Mouse (Mus musculus) right cerebral cortex, adult 2 months (tissue): Measurements from ENCODE around the gene E2f3.

Experiments used
- DNase-seq, 2 experiments: peaks; one replicate each; pipeline ENCODE4 v3.0.0; 2021 to 2022; ENCODE audit warnings: low spot score in 2 of 2

The E2f3 gene

DNA sequence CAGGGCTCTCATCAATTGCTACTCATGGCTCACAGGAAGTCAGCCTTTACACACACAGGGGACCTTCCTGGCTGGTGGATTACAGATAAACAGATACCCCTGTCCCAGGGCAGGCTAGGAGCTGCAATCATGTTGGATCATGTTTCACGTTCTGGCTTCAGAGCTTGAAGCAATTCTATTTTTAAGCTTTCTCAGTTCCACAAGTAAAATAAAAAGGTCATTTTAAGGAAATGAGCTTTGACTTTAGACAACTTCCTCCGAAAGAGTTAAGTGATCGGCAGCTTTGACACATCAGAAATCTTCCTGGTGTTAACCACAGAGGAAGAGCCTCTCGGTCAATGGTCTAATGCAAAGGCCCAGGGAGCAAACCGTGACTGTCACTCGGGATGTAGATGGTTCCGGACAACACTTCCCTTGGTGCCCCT lies 6.7 kb downstream of the E2f3 start:
- no peak for DNase-seq

DNA sequence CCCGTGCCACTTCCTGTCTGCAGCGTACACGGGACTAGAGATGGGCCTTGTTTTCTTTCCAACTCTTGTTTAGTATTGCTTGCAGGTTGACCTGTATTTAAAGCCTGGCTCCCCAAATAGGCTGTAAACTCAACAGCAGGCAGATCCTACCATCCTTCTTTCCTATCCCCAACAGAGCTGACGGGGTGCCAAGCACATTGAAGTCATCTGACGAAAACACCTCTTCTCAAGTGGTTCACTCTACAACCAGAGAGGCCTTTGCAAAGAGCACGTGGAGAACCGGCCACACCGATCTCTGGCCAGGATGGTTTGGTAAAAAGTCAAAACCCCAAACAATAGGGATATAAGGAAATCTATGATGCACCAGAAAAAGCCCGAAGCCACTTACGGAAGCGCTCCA lies 8.5 kb downstream of the E2f3 start:
- no peak for DNase-seq

DNA sequence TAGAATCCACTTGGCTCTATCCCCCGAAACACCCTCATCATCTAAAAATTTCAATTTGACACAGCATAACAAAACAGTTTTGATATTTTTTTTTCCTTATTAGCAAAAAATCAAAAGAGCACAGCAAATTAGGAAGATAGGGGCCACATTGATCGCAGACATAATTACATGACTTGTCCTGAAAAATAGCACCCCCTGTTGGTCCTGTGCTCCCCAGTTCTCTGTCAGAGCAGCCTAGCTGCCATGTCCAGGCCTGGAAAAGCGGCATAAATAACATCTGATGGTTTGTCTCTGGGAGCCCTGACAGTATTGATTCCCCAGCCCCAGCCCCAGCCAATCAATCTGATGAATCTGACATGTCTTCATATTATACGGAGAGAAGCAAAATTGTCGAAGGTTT lies 11.8 kb downstream of the E2f3 start:
- no peak for DNase-seq

DNA sequence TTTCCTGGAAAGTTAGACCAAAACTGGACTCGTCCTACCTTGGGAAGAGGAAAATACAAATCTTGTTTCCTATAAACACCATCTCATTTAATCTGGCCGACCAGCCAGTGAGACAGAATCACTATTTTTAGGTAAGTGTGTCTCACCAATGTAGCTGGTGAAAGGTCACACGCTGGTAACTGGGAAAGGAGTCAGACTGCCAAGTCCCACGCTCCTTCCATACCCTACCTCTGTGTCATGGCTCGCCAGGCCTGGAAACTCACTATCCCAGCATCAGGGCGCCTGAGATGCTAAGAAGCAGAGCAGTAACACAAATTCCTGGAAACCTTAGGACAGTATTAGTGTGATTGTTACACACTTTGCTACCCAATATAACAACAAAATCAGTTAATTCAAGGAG lies 12.3 kb downstream of the E2f3 start:
- DNase-seq = no peak

DNA sequence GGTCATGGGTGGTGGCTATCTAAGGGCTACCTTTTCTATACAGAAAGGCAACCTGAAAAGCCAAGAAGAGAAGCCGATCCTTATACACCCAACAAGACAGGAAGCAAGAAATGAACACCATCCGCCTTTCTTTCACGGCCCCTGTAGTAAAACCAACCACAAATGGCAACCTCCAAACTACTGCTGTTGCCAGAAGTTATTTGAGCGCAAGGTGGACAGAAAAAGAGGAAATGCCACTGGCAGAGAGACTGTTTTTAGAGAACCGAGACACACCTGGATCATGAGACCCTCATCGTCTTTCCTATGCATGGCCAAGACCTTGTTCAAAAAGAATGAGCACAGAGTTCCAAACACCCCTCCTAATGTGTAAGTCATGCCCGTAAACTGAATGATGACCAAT lies 15.5 kb downstream of the E2f3 start:
- DNase-seq = no peak

DNA sequence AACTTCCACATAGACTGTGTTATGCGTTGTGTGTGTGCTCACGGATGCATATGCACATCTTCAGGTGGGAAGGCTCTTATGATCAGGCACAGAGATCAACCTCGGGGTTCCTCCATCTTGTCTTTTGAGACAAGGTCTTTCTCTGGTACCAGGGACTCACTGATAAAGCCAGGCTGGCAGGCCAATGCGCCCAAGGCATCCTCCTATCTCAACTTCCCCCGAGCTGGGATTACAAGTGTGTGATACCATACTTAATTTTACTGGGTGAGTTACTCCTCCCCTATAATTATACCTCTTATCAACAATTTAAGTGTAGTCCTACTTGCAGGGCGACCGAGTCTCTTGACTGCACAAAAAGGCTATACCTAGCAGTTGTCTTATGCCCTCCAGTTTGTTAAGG lies 17.2 kb downstream of the E2f3 start:
- no peak for DNase-seq

DNA sequence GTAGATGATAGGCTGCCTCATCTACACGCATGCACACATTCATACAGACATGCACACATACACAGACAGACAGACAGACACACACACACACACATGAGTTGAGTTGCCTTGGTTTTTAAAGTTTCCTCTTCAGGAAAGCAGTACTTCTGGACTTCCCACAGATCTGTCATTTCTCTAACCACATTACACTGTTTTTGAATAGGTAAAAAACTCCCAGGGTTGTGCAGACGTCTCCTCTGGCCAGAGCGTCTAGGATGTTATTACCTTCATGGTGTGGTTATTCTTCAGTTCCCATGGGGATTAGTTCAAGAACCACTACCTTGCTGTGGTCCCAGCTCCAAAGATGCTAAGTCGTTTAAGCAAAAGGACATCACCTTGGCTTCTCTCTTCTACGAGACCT lies 18.5 kb downstream of the E2f3 start:
- no peak for DNase-seq

DNA sequence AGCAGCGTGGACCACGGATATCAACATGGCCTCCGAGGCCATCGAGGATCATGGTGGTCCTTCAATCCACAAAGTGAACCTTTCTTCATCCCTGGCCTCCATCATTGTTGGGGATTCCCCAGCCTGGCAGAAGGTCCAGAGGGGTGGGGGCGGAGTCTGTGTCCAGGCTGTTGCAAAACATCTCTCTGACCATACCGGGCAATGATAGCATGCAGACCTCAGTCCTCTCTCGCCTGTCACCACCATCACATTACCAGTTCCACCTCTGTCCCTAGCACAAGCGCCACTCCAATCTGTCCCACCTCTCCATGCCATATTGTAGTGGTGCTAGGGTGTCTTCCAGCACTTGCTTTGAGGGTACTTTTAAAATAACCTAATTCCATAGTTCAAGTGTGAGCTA lies 18.9 kb downstream of the E2f3 start:
- DNase-seq = no peak

DNA sequence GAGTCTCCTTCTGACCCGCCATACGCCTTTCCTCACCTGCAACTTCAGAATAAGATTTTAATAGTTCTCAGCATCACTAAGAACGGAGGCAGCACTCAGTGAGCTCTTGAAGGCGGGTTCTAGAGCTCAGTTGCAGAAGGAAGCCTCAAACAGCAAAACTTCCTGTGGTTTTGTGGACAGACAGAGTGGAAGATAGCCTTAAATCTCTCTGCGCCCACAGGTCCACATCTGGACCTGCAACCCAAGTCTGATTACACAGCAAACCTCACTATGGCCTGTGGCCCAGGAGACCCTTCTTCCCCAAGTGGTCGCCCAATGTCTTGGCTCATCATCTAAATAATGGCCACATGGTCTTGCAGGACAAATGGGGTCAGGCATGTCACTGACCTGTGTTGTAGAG lies 21.8 kb downstream of the E2f3 start:
- no peak for DNase-seq

DNA sequence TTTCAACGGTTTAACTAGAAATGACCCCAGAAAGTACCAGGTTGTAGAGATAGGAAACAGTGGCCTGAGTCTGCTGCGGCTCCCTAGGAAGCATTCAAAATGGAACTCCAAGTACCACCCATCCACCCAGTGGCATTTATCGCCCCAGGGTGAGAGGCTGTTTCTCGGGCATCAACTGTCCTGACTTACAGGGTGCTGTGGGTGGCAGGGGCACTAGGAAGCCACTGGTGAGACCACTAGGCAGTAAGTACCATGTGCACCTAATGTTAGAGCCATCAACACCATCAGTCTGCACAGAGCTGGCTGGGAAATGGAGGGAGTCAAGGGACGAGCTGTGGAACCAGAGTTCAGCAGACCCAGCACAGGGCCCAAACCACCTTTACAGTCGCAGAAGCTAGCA lies 25.4 kb downstream of the E2f3 start:
- DNase-seq = no peak

DNA sequence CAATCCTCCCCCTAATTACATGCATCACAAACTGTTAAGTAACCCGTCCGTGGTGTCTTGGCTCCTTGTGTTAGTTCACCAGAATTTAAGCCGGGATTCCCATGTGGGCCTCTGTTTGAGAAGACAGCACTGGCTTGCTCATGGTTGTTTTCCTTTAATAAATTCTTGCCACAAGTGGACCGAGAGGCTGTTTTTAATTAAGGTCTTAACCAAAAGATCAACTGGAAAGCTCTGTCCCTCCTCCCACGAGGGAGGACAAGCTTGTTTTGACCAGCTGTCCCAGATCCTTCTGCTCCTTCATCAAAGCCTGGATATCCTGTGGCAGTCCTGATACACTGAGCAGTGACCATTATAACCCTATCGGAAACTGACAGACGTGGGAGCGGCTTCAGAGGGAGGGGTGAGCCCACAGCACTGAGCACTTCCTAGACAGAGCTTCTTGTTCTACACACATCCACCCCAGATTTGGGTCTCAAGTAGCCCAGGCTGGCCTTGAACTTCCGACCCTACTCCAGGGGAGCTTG lies 28.1 kb downstream of the E2f3 start:
- no peak for DNase-seq

DNA sequence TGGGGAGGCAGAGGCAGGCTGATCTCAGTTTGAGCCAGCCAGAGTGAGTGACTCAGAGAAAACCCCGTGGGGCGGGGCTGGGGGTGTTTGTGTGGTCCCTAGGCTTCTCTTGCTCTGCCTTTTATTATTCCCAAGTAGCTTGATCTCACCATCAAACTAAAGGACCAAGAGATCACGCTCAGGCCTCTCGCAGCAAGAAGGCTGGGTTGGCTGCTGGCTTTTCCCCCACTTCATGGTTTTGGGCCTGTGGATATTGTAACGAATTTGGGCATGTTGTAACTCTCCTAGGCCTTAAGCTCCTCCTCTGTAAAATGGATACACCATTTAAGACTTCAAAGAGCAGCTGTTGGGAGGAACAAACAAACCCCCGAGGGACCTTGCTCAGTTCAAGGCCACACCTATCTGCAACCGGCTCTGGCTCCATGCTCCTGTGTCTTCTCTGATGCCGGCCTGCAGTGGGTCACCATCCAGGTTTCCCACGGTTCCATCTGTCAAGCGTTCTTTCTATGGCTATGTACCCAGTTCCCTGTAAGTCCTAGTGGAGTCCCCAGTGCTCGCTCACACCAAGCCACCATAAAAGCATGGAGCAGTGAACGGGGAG lies 28.9 kb downstream of the E2f3 start:
- no peak for DNase-seq

DNA sequence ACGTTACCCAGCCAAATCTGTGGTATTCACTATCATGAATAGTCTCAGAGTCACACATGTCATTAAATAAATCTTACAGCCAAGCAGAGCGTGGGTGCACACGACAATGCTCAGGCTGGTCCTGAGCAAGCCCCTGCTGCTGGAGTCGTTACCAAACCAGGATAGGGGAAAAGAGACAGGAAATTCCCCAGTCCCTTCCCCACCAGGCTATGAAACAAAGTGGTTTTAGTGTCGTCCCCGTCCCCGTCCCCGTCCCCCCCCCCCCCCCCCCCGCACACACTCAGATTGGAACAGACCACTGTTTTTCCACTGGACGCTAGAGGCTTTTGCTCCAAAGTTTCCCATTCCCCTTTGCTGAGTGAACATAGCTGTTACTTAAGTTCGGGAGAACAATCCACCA lies 30.6 kb downstream of the E2f3 start:
- DNase-seq = no peak

DNA sequence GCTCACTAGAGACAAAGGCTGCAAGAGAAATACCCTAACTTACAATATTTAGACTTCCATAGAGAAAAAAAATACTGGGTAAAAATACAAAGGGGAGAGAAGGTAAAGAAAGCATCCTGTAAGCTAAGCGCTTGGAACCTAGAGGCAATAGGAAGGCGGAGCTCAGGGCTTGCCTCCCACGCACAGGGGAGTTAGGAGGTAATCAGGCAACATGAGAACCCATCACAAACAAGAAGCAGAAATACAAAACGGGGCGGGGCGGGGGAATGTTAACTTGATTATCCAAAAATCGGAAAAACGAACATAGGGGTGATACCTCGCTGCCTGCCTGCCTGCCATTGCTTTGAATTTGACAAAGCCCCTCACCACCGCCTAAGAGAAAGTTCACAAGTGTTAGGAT lies 31.1 kb downstream of the E2f3 start:
- no peak for DNase-seq

DNA sequence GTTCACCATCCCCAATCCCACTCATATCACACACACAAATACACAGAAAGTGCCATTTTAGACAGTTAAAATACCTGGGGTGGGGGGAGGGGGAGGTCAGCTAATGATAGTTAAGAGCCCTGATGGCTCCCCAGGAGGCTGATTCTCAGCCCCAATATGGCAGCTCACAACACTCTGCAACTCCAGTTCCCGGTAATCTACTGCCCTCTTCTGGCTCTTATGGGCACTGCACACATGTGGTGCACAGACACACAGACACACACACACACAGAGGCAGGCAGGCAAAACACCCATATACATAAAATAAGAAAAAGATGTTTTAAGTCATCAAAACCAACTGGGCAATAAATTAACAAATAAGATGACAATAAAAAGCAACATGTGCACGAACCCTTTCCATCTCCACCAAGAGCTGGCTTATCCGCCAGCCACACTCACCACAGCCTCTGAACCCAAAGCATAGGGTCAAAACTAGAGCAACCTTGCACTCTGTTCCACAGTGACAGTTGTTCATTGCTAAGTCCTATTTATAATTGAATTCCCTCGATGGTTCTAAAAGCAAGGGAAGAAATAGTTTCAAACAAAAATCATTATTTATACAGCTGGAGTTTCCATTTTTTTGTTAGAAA lies 32.3 kb downstream of the E2f3 start:
- no peak for DNase-seq

DNA sequence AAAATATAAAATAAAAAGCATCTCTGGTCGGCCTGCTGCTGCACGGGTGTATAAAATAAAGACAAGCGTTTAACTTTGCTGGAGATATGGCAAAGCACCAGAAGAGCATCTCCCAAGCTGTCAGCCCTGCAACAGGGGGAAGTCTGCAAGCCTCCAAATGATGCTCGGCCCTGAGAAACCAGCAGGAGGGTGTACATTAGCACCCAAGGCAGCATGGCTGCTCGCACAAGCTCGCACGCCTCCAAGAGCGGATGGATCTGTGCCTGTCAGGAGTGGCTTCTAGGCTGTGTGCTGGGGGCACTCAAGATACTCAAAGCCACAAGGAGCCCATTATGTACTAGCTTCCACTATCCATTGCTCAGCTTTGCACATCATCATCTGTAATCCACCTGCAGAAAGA lies 39.8 kb downstream of the E2f3 start:
- peak in 1 of 2 experiments; percentile 10 for DNase-seq

DNA sequence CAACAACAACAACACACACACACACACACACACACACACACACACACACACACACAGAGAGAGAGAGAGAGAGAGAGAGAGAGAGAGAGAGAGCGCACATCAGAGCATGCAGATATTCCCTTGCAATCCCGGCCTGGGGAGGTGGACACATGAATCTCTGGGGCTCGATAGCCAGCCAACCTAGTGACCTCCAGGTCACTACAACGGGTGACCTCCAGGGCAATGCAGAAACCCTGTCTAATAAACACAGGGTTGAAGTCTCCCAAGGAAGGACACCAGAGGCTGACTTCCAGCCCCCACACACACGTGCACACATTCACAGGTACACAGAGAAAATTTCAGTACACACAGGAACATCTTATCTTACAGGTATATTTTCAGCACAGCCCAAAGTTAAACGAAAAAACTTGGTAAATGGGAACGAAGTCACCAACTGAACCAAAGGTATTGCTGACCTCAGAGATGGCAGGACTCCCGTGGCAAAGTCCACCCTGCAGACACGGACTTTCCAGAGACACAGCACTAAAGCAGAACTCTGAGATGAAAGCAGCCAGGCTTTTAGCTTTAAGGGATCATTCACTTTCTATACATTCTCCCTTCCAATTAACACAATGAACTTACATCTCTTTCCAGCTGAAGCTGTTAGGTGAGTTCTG lies 40.8 kb downstream of the E2f3 start:
- DNase-seq = no peak

DNA sequence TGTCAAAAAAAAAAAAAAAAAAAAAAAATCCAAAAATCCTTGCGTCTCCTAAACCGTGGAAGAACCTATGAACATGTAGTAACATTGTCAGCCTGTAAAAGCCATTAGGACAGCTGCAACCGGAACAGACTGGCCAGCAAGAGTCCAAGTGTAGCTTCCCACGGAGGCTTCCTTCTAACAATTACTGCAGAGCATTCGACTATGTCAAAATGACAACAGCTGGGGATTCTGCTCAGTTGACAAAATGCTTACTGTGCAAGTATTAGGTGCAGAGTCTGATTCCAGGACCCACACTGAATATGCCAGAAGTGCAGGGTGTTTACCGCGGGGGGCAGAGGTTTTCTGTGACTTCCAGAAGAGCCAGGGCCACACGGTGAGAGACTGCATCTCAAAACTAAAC lies 41.4 kb downstream of the E2f3 start:
- DNase-seq = no peak

DNA sequence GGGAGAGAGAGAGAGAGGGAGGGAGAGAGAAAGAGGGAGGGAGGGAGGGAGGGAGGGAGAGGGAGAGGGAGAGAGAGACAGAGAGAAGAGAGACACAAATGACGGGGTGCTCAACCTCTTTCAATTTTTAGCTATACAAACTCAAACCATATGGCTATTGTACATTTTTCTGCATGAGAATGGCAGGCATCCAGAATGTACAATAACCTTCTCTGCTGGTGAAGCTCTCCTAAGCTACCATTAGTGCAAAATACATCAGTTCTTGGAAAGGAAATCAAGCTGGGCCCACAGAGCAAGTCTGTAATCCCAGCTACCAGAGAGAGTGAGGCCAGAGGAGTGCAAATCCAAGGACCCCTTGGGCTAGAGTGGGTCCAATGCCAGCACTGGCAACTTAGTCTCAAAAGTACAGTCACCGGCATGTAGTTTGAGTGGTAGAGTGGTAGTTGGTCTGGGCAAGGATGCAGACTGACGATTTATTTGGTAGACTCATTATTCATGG lies 42.3 kb downstream of the E2f3 start:
- peak; percentile 10 to 29 for DNase-seq

DNA sequence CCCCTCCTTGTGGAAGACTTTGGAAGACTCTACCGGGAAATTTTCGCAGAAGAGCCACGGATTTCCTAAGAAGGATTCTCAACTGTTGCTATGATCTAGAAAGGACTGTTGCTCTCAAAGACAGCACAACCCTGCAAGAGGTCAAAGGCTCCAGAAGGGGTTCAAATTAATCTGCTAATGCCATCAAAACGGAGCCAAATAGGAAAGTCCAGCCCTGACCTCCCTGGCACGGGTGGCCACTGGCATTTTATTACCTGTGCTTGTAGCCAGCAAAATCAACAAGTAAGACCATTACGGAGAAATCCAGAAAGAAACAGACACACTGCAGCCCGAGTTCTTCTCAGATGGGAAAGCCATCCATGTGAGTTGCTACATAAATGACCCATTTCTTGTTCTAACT lies 45.8 kb downstream of the E2f3 start:
- DNase-seq = no peak

DNA sequence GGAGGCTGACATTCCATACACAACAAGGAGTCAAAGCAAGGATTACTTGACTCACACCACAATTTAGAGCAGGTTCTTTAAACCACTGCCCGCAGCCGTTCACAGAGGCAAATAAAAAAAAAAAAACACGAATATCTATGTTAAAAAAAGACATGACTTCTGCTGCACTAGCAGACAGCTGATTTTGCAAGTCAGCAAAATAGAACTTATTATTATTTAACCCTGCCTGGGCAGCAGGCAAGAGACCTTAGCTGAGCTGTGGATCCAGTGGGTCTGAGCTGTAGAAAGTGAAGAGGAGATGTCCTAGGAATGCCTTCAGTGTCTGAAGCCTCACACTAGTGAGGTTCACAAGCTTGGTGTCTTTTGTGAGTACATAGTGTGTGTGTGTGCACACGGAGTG lies 46.5 kb downstream of the E2f3 start:
- no peak for DNase-seq

DNA sequence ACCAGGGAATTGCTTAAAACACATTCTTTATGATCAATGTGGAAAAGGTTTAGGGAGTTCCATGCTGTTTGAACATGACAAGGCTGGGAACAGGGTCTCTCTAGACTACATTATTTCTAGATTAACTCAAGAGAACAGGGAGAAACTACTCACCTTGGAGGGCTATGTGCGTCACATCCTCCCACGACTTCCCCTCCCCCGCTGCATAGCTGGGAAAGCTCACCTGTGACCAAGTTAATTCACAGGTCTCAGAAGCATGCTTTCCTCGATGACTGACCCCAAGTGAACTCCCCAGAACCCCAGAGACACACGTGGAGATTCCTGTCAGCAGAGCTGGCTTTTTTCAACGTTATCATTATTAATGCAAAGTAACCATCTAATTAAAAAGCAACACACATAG lies 47.1 kb downstream of the E2f3 start:
- no peak for DNase-seq

DNA sequence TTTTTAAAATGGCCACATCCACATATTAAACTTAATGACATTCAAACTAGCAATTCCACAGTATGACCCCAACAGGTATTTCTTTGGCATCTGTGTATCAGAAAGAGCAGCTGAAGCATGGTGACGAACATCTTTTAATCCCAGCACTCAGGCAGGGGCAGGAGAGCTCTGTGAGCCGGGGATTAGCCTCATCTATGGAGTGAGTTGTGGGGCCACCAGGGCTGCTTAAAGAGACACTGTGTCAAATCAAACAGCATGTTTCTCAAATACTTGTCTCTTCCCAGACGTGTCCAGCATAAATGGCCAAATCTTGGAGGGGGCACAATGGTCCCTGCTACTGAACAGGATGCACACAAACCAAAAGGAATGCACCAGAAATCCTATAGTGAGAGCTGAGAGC lies 59.7 kb downstream of the E2f3 start:
- no peak for DNase-seq
